Mouse (Mus musculus): ENCODE results near the gene Pbx1.

Pbx1 gene

DNA sequence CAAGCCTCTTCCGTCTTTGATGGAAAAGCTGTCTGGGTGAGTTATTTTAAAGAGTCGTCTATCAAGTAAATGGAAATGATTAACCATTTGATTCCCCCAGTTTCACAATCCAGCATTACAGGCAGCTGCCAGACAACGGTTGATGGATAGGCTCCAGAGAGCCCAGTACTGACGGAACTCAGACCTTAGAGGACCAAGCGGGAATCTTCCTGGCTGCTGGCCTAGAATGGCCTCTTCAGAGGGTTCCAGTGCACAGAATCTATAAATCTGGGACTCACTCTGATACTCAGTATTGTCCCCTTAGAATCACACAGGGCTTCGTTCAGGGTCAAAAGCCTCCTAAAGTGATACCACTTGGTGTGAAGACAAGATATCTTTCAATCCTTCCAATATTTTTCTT lies 216.6 kb downstream of the Pbx1 start:
- DNase-seq, result no peak

DNA sequence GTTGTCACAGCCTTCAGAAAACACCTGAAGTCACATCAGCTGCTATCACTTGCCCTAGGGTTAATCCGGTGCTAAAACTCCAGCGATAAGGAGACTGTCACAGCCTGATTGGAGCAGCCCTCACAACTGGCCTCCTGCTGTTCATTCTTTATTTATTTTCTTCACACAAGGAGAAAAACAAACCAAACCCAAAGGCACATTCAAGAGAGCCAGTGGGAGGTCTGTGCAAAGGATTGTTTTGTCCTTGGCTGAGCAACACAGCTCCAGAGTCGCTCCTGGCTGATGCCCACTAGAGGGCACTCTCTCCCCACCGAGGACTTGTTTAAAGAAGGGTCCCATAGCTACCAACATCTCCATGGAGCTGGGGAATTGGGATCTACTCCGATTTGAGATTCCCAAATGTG lies 218.0 kb downstream of the Pbx1 start:
- peak; percentile 78 for DNase-seq

DNA sequence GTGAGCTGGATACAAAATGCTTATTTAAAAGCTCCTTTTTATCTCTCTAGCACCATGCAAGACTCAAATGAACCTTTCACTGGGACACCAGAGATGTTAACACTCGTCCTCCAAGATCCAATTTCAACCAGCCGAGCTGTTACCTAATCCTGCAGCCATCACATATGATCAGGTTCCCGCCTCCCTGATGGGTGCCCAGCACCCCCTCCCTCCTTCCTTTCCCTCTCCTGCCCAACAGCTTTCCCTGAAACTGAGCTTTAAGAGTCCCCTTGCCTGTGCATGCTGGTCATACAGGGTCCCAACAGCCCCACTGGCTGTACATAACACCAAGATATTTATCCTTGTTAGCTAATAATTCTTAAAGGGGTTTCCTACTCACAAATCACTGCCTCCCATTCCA lies 218.5 kb downstream of the Pbx1 start:
- no peak for DNase-seq

DNA sequence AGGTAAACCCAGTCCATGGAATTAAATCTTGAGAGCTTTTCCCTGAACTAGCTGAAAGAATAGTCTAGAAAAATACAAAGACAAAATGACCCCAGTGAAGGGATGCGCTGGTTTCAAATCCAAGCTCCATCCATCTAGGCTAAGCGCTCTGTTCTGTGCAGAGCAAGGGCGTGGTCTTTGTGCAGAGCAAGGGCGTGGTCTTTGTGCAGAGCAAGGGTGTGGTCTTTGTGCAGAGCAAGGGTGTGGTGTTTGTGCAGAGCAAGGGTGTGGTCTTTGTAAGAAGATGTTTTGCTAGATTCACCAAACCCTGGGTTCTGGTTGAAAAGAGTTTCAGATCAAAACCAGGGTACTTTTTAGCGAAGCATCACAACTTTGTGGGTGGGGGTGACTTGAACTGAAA lies 221.7 kb downstream of the Pbx1 start:
- DNase-seq, result peak; percentile 37

DNA sequence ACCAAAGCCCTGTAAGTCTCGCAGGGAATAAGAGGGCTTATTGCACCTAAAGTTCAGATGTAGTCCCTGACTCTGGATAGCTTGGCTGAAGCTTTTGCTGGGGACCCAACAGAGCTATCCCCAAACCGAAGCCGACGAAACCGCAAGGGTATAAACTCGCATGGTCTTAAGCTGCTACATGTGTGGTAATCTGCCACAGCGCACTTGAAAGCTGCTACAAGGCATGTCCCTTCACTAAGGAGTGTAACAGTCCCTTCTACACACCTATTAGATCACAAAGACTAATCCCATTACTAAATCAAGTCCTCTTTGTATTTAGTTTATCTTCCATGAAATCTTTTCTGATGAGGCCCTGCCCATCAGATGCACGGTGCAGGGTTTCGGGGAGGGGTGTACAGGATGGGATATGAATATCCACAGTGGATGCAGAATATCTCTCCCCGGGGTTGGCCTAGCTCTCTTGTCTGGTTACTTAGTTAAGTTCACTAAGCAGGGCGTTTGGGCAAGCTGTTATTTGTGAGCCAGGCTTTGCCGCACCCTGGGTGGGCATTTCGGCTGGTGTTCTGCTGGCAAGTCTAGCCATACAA lies 231.4 kb downstream of the Pbx1 start:
- DNase-seq, result no peak

DNA sequence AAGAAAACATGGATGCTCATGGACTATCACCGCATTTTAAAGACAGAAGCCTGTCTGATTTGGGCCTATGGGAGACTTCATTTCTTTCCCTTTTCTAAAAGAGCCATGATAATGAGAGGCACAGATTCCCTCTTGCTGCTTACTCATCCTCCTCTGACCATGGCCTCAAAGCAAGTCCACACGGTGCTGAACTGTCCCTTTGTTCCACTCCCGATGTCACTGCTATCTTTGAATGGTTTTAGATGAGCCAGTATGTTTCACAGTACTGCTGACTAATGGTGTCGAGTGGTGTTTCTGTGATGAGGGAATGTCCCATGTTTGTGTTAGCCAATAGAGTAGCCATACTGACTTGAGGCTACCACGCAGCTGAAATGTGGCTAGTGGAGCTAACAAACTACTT lies 233.8 kb downstream of the Pbx1 start:
- DNase-seq, result no peak

DNA sequence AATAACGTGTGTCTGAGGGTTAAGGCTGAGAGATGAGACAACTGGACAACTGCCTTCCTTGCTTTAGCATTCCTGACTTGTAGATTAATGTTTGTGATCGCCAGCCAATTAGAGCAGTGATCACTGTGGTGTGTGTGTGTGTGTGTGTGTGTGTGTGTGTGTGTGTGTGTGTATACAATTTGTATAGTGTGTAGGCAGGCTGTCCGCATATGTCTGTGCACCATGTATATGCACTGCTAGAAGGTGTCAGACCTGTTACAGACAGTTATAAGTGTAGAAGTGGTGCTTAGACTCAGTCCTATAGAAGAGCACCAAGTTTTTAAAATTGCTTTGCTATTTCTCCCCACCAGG lies 234.2 kb downstream of the Pbx1 start:
- DNase-seq, result no peak

DNA sequence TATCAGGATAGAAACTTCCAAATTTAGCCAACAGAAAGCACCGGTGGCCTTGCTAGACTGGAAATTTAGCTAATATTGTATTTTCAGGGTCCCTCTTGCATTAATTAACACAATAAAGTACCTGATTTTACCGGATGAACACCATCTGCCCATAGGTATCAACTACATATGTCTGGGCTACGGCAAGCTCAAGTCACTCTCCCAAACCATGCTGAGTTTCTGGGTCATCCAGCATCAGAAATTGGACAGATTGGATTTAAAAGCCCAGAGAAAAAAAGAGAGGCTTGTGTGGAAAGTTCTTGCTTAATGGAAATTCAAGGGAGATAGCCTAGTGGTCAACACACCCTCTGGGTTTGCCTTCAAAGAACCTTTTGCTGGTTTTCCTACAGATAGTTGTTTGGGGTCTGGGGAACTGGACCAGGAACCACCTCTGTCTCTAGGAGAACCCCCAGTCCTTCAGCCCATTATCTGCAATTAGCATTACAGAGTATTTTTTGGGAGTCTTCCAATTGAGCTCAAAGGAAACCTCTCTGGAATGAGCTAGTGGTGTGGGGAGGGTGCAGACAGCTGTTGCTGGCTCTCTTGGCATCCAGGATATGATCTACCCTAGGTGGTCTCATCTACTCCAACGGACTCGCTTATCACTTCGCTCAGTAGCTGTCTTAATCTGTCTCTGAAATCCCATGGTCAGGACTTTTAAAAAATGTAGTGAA lies 234.7 kb downstream of the Pbx1 start:
- DNase-seq, result no peak

DNA sequence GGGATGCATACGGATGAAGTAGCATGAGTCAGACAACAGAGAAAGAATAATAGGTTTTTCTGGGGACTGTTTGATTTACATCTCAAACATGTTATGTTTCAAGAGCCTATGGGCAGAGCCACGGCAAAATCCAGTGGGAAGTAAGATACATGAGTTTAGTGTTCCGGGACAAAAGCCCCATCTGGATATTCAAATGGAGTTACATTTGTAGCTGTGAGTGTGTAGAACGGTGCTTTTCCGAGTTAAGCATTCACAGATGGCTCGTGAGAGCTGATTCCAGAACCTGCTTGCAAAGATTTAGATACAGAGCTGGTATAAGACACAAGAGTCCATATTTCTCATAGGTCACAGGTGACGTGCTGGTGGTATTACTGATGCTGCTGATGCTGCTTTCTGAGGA lies 238.7 kb downstream of the Pbx1 start:
- no peak for DNase-seq

DNA sequence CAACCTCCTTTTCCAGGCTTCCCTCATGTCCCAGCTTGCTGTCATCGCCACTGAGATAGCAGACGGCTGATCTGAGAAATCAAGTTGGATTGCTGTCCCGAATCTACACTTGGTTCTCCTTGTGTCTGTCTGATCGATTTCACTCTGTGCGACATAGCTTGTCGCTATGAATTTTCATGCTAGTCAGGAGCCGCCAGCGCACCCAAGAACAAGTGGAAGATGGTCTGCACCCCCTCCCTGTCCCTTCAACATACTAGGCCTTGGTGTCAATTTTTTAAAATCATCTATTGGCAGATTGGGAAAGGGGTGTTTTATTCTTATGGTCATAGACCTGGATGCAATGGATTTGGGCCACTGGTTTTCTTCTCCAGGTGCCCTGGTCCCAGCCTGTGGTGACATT lies 249.3 kb downstream of the Pbx1 start:
- DNase-seq, result no peak

GRCm38 (mm10) chr1:168180622-168181441 lies 251.2 kb downstream of the Pbx1 start:
- peak; percentile 21 for DNase-seq

GRCm38 (mm10) chr1:168179691-168180090 lies 252.4 kb downstream of the Pbx1 start:
- no peak for DNase-seq

- DNase-seq, result no peak
Observed at GRCm38 (mm10) chr1:168178611-168179010, 253.5 kb downstream of the Pbx1 start.

DNA sequence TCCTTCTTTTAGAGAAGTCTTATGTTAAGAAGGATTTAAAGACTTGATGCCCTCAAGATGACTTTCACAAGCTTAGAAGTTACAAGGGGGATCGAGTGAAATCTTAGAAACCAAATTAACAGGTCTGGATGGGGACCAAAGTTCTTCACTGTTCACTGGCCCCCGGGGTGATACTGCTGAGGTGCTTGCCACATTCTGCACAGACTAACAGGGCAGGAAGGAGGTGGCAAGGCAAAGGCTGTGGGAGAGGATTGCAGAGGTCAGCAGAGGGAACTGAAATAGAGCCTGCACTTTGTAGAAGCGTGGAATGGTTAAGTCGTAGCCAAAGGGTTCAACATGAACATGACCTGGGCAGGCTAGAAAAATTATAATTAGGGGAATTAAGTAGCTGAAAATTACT lies 256.5 kb downstream of the Pbx1 start:
- DNase-seq, result no peak

- no peak for DNase-seq
Observed at GRCm38 (mm10) chr1:168169791-168170190, 262.3 kb downstream of the Pbx1 start.

DNA sequence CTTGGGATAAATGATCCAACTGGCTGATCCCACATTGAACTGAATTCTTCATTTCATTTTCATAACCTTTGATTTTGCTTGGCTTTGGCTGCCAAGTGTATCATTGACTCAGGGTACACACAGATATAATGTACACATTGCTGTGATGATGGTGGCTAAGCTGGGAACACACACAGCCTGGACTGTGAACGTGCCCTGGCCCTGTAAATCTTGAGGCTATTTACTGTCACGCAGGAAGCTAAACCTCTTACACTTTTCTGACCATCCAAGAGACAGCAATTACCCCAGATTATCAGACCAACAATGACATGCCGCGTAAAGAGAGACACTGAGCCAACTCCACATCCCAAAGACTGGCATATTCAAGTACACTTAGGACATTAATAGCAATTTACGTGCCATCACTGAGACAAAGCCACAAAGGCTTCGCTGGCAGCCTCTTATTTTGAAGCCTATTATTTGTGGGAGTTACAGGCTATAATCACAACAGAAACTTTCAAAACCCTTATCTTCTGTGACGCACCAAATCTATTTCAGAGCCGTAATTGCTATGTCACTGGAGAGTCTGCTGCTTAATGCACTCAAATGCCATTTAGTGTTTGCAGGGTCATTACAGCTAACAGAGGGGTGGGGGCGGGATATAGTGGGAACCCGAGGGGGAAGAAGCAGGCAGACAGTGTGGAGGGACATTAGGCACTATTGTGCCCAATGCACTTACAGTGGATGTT lies 262.9 kb downstream of the Pbx1 start:
- DNase-seq, result no peak

- DNase-seq, result no peak
Observed at GRCm38 (mm10) chr1:168167781-168168180, 264.3 kb downstream of the Pbx1 start.

DNA sequence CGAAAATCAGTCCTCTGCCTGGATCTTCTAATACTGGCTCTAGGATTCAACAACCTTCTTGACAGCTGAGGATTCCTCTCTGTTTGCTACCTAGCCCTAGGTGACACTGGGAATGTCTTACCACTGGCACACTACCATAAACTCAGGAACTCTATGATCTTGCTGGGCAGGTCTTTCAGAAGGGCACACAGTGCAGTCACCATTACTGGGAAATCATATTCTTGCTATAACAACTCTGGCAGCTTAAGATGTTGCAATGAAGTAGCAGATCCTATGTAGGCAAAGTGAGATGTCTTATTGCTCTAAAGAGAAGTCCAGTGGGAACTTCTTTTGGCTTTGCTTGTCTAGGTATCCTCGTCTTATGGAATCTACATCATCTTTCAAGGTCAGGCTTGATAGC lies 265.2 kb downstream of the Pbx1 start:
- no peak for DNase-seq

DNA sequence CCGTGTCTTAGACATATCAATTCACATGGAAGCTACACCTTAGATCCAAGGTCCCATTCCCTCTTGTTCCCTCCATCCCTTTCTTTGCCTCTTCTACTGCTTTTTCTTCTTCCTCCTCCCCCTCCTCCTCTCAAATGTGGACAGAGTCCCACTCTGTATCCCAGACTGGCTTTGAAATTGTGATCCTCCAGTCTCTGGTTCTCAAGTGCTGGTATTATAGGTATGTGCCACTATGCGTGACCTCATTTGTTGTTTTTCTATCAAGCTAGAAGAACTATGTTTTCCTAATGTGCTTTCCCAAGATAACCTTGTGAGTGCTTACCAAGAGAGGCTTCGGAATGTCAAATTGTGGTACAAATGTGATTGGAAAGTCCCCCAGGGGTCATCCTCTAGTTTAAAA lies 267.1 kb downstream of the Pbx1 start:
- DNase-seq, result no peak

DNA sequence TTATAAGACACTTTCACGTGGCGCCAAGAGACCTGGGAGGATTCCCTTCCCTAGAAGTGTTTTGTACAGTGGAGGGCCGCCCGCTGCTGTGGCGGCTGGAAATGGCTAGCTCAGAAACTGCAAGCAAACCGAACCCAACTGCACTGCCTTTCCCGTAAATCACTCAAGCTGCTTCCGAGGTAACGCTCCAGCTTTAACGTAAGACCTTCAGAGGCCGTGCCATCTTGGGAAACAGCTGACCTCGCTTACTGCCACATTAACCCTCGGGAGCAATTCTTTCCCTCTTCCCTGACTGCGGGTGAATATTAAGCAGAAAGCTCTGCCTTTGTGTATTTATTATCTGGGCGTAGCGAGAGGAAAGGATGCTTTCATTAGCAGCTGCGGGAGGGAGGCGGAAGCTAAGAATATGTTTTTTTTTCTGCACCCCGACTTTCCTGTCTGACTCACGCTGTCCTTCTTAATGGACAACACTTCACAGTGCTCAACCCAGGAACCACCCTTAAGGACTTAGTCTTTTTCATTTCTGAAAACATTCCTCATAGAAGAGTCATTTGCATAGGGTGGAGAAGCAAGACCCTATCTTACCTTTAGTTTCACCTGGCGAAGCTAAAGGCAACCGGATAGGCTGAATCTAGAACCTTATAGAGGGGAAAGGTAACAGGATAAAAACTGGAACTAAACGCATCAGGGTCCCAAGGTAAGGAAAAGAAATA lies 268.4 kb downstream of the Pbx1 start:
- DNase-seq, result no peak

- DNase-seq, result no peak
Observed at GRCm38 (mm10) chr1:168139138-168139682, 292.9 kb downstream of the Pbx1 start.

- no peak for DNase-seq
Observed at GRCm38 (mm10) chr1:168138669-168139068, 293.4 kb downstream of the Pbx1 start.

DNA sequence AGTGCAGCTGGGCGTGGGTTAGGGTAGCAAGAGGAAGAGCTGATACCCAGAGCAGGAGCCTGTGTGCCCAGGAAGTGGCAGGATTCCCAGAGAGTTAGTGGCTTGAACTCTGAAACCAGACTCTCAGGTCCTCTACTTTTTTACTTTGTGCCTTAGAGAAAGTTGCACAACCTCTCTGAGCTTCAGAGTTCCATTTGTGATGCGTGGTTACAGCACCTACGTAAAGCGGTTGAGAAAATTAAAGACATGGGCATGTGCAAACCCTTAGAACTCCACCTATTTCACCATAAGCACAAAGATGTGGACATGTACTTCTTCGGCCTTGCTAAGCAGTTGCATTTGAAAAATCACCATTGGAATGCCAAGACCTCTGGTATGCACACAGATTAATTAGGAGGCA lies 294.2 kb downstream of the Pbx1 start:
- DNase-seq, result no peak
